Comparison of ENCODE assay signal across 20 mouse cellular contexts in the genomic region with DNA sequence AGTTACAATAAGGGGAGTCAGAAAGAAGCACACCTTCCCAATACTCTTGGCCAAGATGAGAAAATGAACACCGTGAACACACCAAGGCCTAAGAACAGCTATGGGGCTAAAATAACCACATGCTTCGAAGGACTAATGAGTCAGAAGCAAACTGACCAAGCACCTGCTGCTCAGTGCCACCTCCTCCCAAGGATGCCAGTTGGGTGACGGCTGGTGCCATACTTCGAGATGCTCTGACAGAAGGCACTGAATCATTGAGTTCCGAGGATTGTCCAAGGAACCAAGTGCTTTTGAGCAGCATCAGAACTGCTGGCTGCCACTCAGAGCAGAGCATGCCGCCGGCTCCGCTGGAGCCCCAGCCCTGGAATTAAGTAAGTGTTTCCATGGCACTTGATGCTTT.
DNase-seq lines count a peak whose midpoint lies in the region; ATAC-seq and TF ChIP-seq lines count a peak whose summit lies in the region.
"Had no signal": no experiment of that assay in that cellular context is flagged by ENCODE, and none has a peak within 500 bp of the region (broad histone marks: within the 10 kb centered on the region; RNA-seq: fewer than 3 reads in every experiment).

No protein-coding gene starts in this region.

- H3K79me2 ChIP-seq in C2C12 (ENCODE audit: control insufficient read depth, insufficient read depth): no peaks in the 10 kb centered on the region

- no peaks in the 10 kb centered on the region for H3K27me3 ChIP-seq in C2C12 (ENCODE audit: control insufficient read depth, insufficient read depth, insufficient read length)
- H3K27me3 ChIP-seq: embryonic facial prominence, embryonic 12.5 days had no signal

- H3K79me3 ChIP-seq in C2C12 (ENCODE audit: low read depth): no peaks in the 10 kb centered on the region

- H3K4me3 ChIP-seq in layer of hippocampus, adult 2 months: no peak overlapping the region
- H3K4me3 ChIP-seq in C2C12 (ENCODE audit: insufficient read depth, poor library complexity, severe bottlenecking): no peak overlapping the region
- H3K4me3 ChIP-seq: embryonic facial prominence, embryonic 10.5 days; embryonic facial prominence, embryonic 12.5 days had no signal

- H3K27ac ChIP-seq in layer of hippocampus, adult 2 months: 0 out of 2 replicates have a peak overlapping the region, but pooled peaks have one; percentile 5
- H3K27ac ChIP-seq: embryonic facial prominence, embryonic 10.5 days; embryonic facial prominence, embryonic 12.5 days had no signal

- intact Hi-C loops in left cerebral cortex, postnatal 10 days (cut with DNase I): no loop called here

- TF ChIP-seq CTCF in layer of hippocampus, adult 2 months (conservative IDR thresholded peaks at IDR 0.05): no peak
- TF ChIP-seq CTCF in C2C12 (IDR thresholded peaks at IDR 0.05; ENCODE audit: control insufficient read depth, insufficient read depth, insufficient read length): no peak

- no peak for ATAC-seq in cerebellum, adult (ENCODE audit: insufficient number of reproducible peaks, low FRiP score, low TSS enrichment)
- peak; percentile 23; the same call in 1 of the 2 replicates for ATAC-seq in frontal cortex, adult (ENCODE audit: low TSS enrichment)
- ATAC-seq: forebrain, embryonic 14.5 days; forebrain, postnatal 0 days had no signal

- no peaks in the 10 kb centered on the region for H3K36me3 ChIP-seq in C2C12 (ENCODE audit: control insufficient read depth, insufficient read depth)
- H3K36me3 ChIP-seq: embryonic facial prominence, embryonic 10.5 days; embryonic facial prominence, embryonic 12.5 days had no signal

- peak; percentile 10 to 11 for DNase-seq in cerebellum, postnatal 10 days
- no peak for DNase-seq in frontal cortex, postnatal 25 days (ENCODE audit: low spot score in 2 of 2)
- DNase-seq in layer of hippocampus, adult 2 months (ENCODE audit: low spot score in 2 of 2): no peak
- no peak for DNase-seq in layer of hippocampus, adult 11-12 months (ENCODE audit: low spot score)
- no peak for DNase-seq in left cerebral cortex, postnatal 10 days (ENCODE audit: extremely low spot score in 1 of 2, low spot score in 2 of 2)
- DNase-seq: adrenal gland, adult 2 months; adrenal gland, postnatal 10 days; adrenal gland, postnatal 25 days; B cell, adult 2 months; cerebellum, adult 11 months; cerebellum, adult 18-20 months; cerebellum, adult 8-10 months; cerebellum, adult 9-11 months; forebrain, postnatal 0 days had no signal

- H3ac ChIP-seq in C2C12 (ENCODE audit: control insufficient read depth, insufficient read length, low read depth): no peak overlapping the region

TF ChIP-seq in C2C12, 6 proteins besides CTCF, POLR2A, EP300 and RAD21:
- no peak for TF ChIP-seq CEBPB (IDR thresholded peaks at IDR 0.05; ENCODE audit: low read depth)
- TF ChIP-seq MYOD1 (IDR thresholded peaks at IDR 0.05; ENCODE audit: control insufficient read depth, insufficient read length, low read depth): peak; percentile 4

Comparison
In these comparisons a context has a peak if more than half of its experiments do, and no peak if none do; other contexts are left out.
1. DNase-seq: peak in cerebellum, postnatal 10 days (2 of 2); none in frontal cortex, postnatal 25 days (0 of 2), layer of hippocampus, adult 2 months (0 of 2), layer of hippocampus, adult 11-12 months (single experiment) and left cerebral cortex, postnatal 10 days (0 of 2).